Mouse (Mus musculus) intestine, embryonic 14.5 days (tissue): ENCODE results near the gene Tec. TPM values are rescaled to one million over a fixed set of nuclear protein-coding genes. Genes with fewer than 3 reads are reported as not detected.

Source experiments
- ATAC-seq: fragments of 200-750 bp; cut with Nextera tagmentation; replicated peaks from 2 replicates; pipeline ENCODE4 v1.8.0; 2017; ENCODE audit warnings: low read depth, moderate number of reproducible peaks, moderate TSS enrichment, moderate library complexity; ENCODE audit not compliant: low FRiP score, low TSS enrichment
- DNase-seq: peaks from one replicate; pipeline ENCODE4 v3.0.0-alpha.2; 2018; ENCODE audit warnings: low spot score
- H3K27ac ChIP-seq: fragments of 300-500 bp; sonication (generic); 2 replicates; pipeline ENCODE4 v1.5.1; 2014; ENCODE audit warnings: low read depth, mild to moderate bottlenecking, control low read depth
- H3K27me3 ChIP-seq: fragments of 300-500 bp; sonication (generic); replicated peaks from 2 replicates; pipeline ENCODE4 v1.6.1; 2014; ENCODE audit warnings: low read length, control low read depth; ENCODE audit not compliant: control insufficient read depth, insufficient read depth
- H3K36me3 ChIP-seq: fragments of 300-500 bp; sonication (generic); 2 replicates; pipeline ENCODE4 v1.6.1; 2014; ENCODE audit warnings: low read length, control low read depth; ENCODE audit not compliant: control insufficient read depth, insufficient read depth
- H3K4me1 ChIP-seq: fragments of 300-500 bp; sonication (generic); replicated peaks from 2 replicates; pipeline ENCODE4 v1.6.1; 2014; ENCODE audit warnings: low read length, control low read depth, mixed read lengths; ENCODE audit not compliant: control insufficient read depth, insufficient read depth
- H3K4me2 ChIP-seq: fragments of 300-500 bp; sonication (generic); 2 replicates; pipeline ENCODE4 v1.6.1; 2014; ENCODE audit warnings: low read length
- H3K4me3 ChIP-seq: fragments of 300-500 bp; sonication (generic); 2 replicates; pipeline ENCODE4 v1.5.1; 2014; ENCODE audit warnings: low read depth, low read length, control low read depth, mixed read lengths
- H3K9ac ChIP-seq: fragments of 300-500 bp; sonication (generic); 2 replicates; pipeline ENCODE4 v1.6.1; 2014; ENCODE audit warnings: mild to moderate bottlenecking, low read length
- H3K9me3 ChIP-seq: fragments of 300-500 bp; sonication (generic); 2 replicates; pipeline ENCODE4 v1.6.1; 2016; ENCODE audit warnings: low read length, control low read depth; ENCODE audit not compliant: control insufficient read depth
- WGBS: fragments of 180-500 bp; shearing (Covaris S2); extraction: QIAGEN DNeasy Blood & Tissue Kit; methylation state at CpG from one replicate; pipeline ENCODE4 v1.1.7; 2014; 5-methylcytosine and 5-hydroxymethylcytosine counted together
- polyA plus RNA-seq: library from polyadenylated mRNA; unstranded; fragments of >200 nt; fragmentation: Nextera tagmentation; extraction: Ambion mirVana; gene quantifications from 2 replicates; pipeline ENCODE4 v1.2.1, GENCODE M21; 2014

Gene Tec
- polyA plus RNA-seq, 1 experiment from 2014 or later = 13.7 TPM

DNA sequence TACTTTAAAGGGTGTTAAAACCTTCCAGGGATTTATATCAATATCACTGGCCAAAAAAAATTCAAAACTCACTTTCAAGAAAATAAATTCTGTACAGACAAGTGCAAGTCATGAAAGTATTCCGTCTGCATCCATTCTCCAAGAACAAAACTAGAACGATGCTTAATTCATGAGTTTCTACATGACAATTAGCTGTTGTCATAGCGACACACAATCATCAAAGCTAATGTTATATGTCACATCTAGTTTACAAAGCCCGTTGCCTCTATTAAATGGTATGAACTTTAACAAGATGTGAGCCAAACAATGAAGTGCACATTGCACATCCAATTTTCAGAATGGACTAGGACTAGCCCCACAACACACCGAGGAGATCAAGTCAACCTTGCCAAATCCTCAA lies 106.5 kb downstream of the Tec start:
- H3K9ac ChIP-seq = no peak overlapping the region
- WGBS = 93% methylated on average over 5 of the region's 5 CpGs
- H3K4me1 ChIP-seq = 0 out of 2 replicates have a peak, but pooled peaks cover 6% of the 10 kb centered on the region
- H3K4me3 ChIP-seq = no peak overlapping the region
- H3K36me3 ChIP-seq = no peaks in the 10 kb centered on the region
- no peak overlapping the region for H3K4me2 ChIP-seq
- no peaks in the 10 kb centered on the region for H3K27me3 ChIP-seq
- H3K9me3 ChIP-seq = no peaks in the 10 kb centered on the region
- no peak for ATAC-seq
- H3K27ac ChIP-seq = no peak overlapping the region
- DNase-seq = no peak

DNA sequence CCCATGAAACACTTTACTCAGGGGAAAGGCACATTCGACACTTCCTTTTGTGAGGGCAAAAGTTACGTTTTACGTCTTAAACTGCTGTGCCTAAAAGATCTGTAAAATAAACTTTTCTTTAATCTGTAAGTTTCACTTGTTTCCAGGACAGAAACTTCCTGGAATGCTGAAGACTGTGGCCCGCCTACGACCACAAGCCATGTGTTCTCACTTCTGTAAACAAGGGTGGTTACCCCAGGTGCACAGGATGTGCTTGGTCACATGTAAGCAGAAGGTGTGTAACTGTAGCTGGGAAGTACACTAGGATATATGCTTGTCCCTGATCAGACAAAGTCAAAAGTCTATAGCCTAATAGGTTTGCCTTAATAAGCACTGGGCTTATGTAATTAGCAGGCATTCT lies 107.0 kb downstream of the Tec start:
- Histone ChIP-seq H3K9me3 (no peaks in the 10 kb centered on the region), H3K27me3 (no peaks in the 10 kb centered on the region), H3K36me3 (no peaks in the 10 kb centered on the region), H3K9ac (no peak overlapping the region), H3K4me1 (0 out of 2 replicates have a peak, but pooled peaks cover 6% of the 10 kb centered on the region), H3K27ac (no peak overlapping the region), H3K4me2 (no peak overlapping the region), H3K4me3 (no peak overlapping the region)
- WGBS = 55% methylated on average over 5 of the region's 5 CpGs
- ATAC-seq = no peak
- DNase-seq = no peak

DNA sequence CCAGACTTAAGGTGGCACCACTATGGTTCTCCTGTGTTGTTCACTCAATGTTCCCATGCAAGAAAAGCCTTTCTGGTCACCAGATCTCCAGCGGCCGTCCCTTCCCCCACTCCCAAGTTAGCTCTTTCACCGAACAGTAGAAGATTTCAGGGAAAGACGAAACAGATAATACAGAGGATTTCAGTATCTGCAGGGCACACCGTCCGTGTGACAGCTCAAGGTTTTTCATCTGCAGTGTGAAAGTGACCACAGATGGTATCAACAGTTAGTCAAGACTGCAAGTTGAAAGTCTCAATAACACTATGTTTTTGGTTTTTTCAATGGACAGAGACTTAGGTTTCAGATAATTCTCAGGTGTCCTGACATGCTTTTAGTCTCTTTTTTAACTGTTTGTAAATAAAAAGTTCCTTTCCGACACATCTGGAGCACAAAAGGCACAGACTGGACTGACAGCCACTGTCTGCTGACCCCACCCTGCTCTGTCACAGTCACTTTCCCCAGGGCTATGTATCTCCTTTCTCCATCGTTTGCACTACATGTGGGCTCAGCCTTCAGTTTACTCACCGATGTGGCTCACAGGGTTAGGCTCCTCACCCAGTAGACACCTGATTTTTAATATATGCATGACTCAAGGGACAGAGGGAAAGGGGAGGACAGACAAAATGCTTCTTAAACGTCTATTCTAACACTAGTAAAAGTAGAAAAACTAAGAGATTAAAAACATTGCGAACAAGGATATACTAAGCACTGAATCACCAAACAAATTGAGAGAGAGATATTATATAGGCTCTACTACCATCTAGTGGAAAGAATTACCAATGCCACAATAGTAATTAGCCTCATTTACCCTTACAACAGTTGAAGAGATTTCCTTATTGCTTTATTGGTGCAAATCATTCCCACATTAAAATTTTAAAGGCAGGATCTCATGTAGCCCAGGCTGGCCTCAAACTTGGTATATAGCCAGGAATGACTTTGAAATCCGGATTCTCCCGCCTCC lies 109.1 kb downstream of the Tec start:
- H3K9me3 ChIP-seq = no peaks in the 10 kb centered on the region
- ATAC-seq (peak; percentile 59; the same call in 1 of the 2 replicates), DNase-seq (no peak)
- no peak overlapping the region for H3K9ac ChIP-seq
- H3K27ac ChIP-seq = no peak overlapping the region
- H3K4me1 ChIP-seq = 0 out of 2 replicates have a peak, but pooled peaks cover 6% of the 10 kb centered on the region
- WGBS = 71% methylated on average over 13 of the region's 13 CpGs
- H3K27me3 ChIP-seq = no peaks in the 10 kb centered on the region
- no peak overlapping the region for H3K4me3 ChIP-seq
- no peak overlapping the region for H3K4me2 ChIP-seq
- no peaks in the 10 kb centered on the region for H3K36me3 ChIP-seq

DNA sequence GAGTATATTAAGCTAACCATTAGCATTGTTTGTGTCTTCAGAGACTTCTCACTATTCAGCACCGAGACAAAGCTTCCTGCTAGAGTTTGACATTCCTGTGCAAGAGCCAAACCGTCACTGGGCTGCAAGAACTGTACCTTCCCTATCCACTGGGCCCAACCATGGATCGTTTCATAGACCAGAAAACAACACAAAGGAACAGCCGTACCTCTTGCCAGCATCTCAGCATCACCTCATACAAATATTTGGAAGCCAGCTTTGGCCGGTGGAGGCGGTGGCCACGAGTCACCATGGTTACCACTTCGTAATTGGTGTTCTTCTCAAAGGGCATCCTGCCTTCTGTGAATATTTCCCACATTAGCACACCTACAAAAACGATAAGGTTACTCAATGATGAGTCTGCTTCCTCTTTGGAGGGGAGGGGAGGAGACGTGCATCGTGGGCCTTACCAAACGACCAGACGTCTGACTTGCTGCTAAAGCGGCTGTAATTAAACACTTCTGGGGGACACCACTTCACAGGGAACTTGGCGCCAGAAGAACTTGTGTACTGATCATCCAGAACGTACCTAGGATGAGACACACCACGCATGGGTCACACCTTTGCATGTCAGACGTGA lies 111.0 kb downstream of the Tec start:
- Histone ChIP-seq H3K36me3 (no peaks in the 10 kb centered on the region), H3K27me3 (no peaks in the 10 kb centered on the region), H3K4me3 (no peak overlapping the region), H3K27ac (no peak overlapping the region), H3K4me2 (no peak overlapping the region), H3K4me1 (no peaks in the 10 kb centered on the region), H3K9ac (no peak overlapping the region), H3K9me3 (no peaks in the 10 kb centered on the region)
- DNase-seq = no peak
- ATAC-seq = no peak
- 80% methylated on average over 18 of the region's 18 CpGs for WGBS

DNA sequence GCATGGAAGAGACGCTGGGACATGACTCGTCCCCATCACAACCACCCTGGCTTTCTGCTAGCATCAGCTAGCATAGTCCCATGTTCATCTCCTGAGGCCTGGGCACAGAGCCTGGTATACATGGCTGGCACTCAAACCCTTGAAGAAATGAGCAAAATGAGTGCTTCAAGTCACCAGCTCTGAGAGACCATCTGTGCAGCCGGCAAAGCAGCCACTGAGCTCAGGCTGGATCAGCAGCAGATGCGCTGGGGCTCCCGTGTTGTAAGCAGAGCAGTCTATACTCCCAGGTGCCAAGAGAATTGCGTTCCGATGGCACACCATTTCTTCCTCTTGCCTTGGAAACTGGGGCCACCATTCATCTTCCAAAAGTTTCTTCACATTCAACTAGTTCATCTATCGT lies 112.3 kb downstream of the Tec start:
- Histone ChIP-seq H3K4me3 (no peak overlapping the region), H3K27ac (no peak overlapping the region), H3K27me3 (no peaks in the 10 kb centered on the region), H3K9me3 (no peaks in the 10 kb centered on the region), H3K4me1 (no peaks in the 10 kb centered on the region), H3K36me3 (no peaks in the 10 kb centered on the region), H3K9ac (no peak overlapping the region), H3K4me2 (no peak overlapping the region)
- ATAC-seq (no peak), DNase-seq (no peak)
- WGBS = 86% methylated on average over 8 of the region's 8 CpGs

DNA sequence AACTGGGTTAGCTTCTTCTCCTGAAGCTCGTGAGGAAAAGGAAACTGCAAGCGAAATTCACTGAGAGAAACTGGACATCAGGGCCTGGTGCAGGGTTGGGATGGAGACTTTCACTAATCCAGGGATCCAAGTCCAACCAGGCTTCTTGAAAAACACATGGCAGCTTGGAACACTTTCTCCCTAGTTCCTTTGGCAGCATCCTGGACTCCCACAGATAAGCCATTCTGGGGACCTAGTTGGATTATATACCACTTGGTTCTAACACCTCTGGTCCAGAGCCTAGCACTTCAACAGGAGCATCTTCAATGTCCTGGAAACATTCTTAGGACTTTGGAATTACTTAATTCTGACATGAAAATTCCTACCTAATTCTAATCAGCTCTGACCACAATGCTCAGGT lies 113.2 kb downstream of the Tec start:
- WGBS = 89% methylated on average over 2 of the region's 2 CpGs
- ATAC-seq = no peak
- H3K4me2 ChIP-seq = no peak overlapping the region

DNA sequence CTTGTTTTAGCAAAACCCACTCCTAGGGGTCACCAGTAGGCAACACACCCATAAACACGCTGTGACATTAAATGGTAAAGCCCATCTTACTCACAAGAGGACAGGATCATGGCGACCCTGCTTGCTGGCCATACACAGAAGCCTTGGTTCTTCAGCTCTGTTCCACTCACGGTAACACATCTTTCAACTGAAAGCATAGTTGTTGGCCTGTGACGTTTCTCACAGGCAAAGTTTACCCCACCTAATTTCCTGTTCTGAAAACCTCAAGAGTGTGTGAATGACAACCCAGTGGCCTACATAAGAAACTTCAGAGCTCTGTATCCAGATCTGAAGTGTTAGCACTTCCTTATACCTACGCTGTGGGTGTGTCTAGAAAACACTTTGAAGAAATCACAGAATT lies 115.7 kb downstream of the Tec start, which contains the start of gene Txk:
Txk (minus strand) TSS at position 193 of the 400 bp plus-strand sequence.
- no peaks in the 10 kb centered on the region for H3K4me1 ChIP-seq
- H3K4me3 ChIP-seq = no peak within 1 kb of the TSS
- H3K27ac ChIP-seq = no peak within 1 kb of the TSS
- DNase-seq (no peak), ATAC-seq (no peak)
- no peaks in the 10 kb centered on the region for H3K27me3 ChIP-seq
- H3K9me3 ChIP-seq = no peaks in the 10 kb centered on the region
- WGBS = 76% methylated on average over 5 of the region's 5 CpGs
- H3K36me3 ChIP-seq = no peaks in the 10 kb centered on the region
- no peak within 1 kb of the TSS for H3K4me2 ChIP-seq
- no peak within 1 kb of the TSS for H3K9ac ChIP-seq

More for the DNA sequence above, 113.2 kb downstream of the Tec start:
- no peaks in the 10 kb centered on the region for H3K27me3 ChIP-seq
- H3K9me3 ChIP-seq = no peaks in the 10 kb centered on the region
- no peaks in the 10 kb centered on the region for H3K4me1 ChIP-seq
- H3K9ac ChIP-seq = no peak overlapping the region
- no peak overlapping the region for H3K27ac ChIP-seq
- DNase-seq = no peak
- no peak overlapping the region for H3K4me3 ChIP-seq
- no peaks in the 10 kb centered on the region for H3K36me3 ChIP-seq

DNA sequence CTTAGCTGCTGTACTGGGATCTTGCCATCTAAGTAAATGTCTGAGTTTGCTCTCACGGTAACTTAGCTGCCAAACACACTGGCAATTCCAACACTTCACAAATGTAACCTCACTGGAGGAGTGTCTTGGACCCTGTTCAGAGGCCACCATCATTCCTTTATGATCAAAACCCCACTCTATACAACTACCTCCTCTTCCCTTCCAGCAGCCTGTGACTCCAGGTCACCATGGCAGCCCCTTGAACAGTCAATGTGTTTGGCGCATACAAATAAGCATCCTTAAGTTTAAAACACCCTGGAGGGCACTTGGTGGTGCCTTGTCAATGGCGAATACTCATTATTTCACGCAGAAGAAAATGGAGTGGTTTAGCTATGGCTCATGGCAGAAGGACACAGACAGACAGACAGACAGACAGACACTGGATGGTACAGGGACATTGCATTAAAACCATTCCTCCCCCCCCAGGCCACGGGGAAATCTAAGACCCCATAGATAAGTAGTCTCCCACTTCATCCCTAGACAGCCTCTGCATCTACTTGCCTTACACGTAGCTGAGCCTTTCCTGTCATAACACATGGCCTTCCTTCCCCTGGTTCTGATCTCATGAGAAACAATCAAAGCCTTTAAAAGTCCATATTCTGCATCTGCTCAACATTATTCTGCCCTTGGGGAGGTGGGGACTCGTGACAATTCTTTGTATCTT lies 117.1 kb downstream of the Tec start:
- ATAC-seq (no peak), DNase-seq (no peak)
- no peak overlapping the region for H3K4me2 ChIP-seq
- no peaks in the 10 kb centered on the region for H3K27me3 ChIP-seq
- no peak overlapping the region for H3K4me3 ChIP-seq
- H3K9ac ChIP-seq = no peak overlapping the region
- H3K36me3 ChIP-seq = no peaks in the 10 kb centered on the region
- H3K9me3 ChIP-seq = no peaks in the 10 kb centered on the region
- no peak overlapping the region for H3K27ac ChIP-seq
- H3K4me1 ChIP-seq = no peaks in the 10 kb centered on the region
- 86% methylated on average over 7 of the region's 7 CpGs for WGBS
